Mouse (Mus musculus): ENCODE data around the gene Vmn1r10. TPM values are rescaled to one million over a fixed set of nuclear protein-coding genes. Genes with fewer than 3 reads are reported as not detected.

Gene Vmn1r10
- polyA plus RNA-seq (2016; fragmentation: Nextera tagmentation; extraction: Ambion mirVana), result not detected in 2 replicates

DNA sequence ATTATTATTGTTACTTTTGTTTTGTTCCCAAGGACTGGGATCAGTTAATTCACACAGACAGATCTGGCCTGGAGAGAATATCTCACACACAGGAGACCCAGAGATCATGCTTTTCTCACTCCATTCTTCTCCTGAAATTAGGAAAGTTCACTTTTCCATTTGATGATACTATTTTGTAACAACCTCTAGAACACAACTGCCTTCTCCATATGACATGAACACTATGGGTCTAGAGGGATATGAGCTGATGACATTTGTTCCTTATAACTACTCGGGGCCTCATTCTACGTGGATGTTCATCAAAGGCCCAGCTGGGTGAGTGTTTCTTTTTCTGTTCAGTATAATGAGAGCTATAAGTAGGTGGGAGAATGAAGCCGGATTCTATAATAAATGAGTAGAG, at the start of gene Vmn1r10:
Gene Vmn1r10, plus strand, starts transcription at position 301 of the 400 bp plus-strand sequence.
- WGBS, result 85% methylated on average over 3 of the region's 3 CpGs
- no peak for DNase-seq (ENCODE audit: extremely low spot score, low spot score)
- Histone ChIP-seq H3K4me1 (no peaks in the 10 kb centered on the region), H3K9me3 (no peaks in the 10 kb centered on the region), H3K27me3 (ENCODE audit: poor library complexity, severe bottlenecking) (no peaks in the 10 kb centered on the region), H3K4me3 (no peak within 1 kb of the TSS), H3K36me3 (replicated peaks) (no peaks in the 10 kb centered on the region), H3K27ac (no peak within 1 kb of the TSS)

DNA sequence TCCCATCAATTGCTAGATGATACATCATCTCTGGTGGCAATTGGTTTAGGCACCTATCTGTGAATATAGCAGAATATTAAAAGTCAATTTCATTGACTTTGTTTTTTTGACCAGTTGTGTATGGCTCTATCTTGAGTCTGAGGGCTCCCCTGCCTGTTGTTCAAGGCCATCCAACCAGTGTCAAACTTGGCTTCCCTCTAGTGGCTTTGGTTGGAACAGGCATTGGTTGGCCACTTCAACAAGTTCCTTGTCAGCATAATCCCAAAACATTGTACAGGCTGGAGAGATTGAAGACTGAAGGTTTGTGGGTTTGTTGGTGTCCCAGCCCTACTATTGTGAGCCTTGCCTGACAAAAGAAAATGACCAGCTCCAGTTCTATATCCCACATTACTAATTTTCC, 45.5 kb upstream of the Vmn1r10 start:
- no peaks in the 10 kb centered on the region for H3K9me3 ChIP-seq
- no peaks in the 10 kb centered on the region for H3K4me1 ChIP-seq
- no peak overlapping the region for H3K4me3 ChIP-seq
- no peak overlapping the region for H3K27ac ChIP-seq
- no peak for DNase-seq (ENCODE audit: extremely low spot score, low spot score)
- H3K36me3 ChIP-seq (replicated peaks), result no peaks in the 10 kb centered on the region
- H3K27me3 ChIP-seq (ENCODE audit: poor library complexity, severe bottlenecking), result no peaks in the 10 kb centered on the region

DNA sequence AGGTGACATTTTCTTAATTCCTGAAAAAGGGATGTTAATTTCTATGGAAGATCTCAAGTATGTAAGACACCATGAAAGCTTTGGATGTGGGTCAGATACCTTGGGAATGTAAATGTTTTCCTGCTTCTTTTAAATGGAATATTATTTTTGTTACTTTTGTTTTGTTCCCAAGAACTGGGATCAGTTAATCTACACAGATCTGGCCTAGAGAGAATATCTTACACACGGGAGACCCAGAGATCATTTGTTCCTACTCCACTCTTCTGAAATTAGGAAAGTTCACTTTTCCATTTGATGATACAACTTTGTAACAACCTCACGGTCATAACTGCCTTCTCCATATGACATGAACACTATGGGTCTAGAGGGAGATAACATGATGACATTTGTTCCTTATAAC, 42.8 kb upstream of the Vmn1r10 start, which contains the start of gene Vmn1r9:
Gene Vmn1r9, plus strand, starts transcription at position 301 of the 400 bp plus-strand sequence.
- Histone ChIP-seq H3K27ac (no peak within 1 kb of the TSS), H3K4me1 (no peaks in the 10 kb centered on the region), H3K36me3 (replicated peaks) (no peaks in the 10 kb centered on the region), H3K4me3 (no peak within 1 kb of the TSS), H3K27me3 (ENCODE audit: poor library complexity, severe bottlenecking) (no peaks in the 10 kb centered on the region), H3K9me3 (no peaks in the 10 kb centered on the region)
- 78% methylated on average over 2 of the region's 2 CpGs for WGBS
- DNase-seq (ENCODE audit: extremely low spot score, low spot score), result no peak

DNA sequence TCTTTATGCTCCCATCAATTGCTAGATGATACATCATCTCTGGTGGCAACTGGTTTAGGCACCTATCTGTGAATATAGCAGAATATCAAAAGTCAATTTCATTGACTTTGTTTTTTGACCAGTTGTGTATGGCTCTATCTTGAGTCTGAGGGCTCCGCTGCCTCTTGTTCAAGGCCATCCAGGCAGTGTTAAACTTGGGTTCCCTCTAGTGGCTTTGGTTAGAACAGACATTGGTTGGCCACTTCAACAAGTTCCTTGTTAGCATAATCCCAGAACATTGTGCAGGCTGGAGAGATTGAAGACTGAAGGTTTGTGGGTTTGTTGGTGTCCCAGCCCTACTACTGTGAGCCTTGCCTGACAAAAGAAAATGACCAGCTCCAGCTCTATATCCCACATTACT, 2.9 kb upstream of the Vmn1r10 start:
- Histone ChIP-seq H3K4me3 (no peak overlapping the region), H3K36me3 (replicated peaks) (no peaks in the 10 kb centered on the region), H3K9me3 (no peaks in the 10 kb centered on the region), H3K27me3 (ENCODE audit: poor library complexity, severe bottlenecking) (no peaks in the 10 kb centered on the region), H3K4me1 (no peaks in the 10 kb centered on the region), H3K27ac (no peak overlapping the region)
- no peak for DNase-seq (ENCODE audit: extremely low spot score, low spot score)
- 83% methylated on average over 1 of the region's 1 CpGs for WGBS

DNA sequence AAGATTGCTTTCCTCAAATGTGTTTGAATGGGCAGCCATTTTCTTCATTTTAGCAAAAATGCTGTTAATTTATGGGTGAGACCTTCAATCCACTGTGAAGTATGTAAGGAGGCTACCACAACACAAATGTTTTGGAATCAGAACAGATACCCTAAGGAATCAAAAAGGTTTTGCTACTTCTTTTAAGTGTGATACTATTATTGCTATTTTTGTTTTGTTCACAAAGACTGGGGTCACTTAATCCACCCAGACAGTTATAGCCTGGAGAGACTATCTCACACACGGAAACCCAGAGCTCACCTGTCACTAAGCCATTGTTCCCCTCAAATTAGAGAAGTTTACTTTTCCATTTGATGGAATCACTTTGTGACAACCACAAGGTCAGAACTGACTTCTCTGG, 23.9 kb downstream of the Vmn1r10 start, which contains the start of gene Vmn1r11:
Gene Vmn1r11, plus strand, starts transcription at position 301 of the 400 bp plus-strand sequence.
- Histone ChIP-seq H3K27ac (no peak within 1 kb of the TSS), H3K4me3 (no peak within 1 kb of the TSS), H3K27me3 (ENCODE audit: poor library complexity, severe bottlenecking) (no peaks in the 10 kb centered on the region), H3K36me3 (replicated peaks) (no peaks in the 10 kb centered on the region), H3K9me3 (no peaks in the 10 kb centered on the region), H3K4me1 (no peaks in the 10 kb centered on the region)
- 73% methylated on average over 1 of the region's 1 CpGs for WGBS
- no peak for DNase-seq (ENCODE audit: extremely low spot score, low spot score)

DNA sequence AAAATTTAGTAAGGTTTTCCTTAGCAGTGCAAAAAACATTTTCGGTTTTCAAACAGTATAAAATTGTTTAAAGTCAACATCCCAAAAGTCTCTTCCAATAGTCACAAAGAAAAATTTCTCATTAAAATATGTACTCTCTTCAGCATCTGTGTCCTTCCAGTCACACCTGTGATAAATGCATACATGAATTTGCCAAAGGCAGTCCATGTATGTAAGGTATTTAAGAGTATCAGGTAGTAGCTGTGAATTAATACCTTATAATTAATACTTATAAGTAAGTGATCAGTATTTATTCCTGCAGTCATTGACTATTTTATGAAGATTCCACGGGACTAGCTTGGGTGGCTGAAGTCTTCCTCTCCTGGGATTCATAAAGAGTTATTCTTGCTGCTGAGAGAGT, 47.4 kb downstream of the Vmn1r10 start, which contains the start of gene Vmn1r12:
Gene Vmn1r12, plus strand, starts transcription at position 301 of the 400 bp plus-strand sequence.
- Histone ChIP-seq H3K36me3 (replicated peaks) (no peaks in the 10 kb centered on the region), H3K4me3 (no peak within 1 kb of the TSS), H3K9me3 (no peaks in the 10 kb centered on the region), H3K4me1 (no peaks in the 10 kb centered on the region), H3K27me3 (ENCODE audit: poor library complexity, severe bottlenecking) (no peaks in the 10 kb centered on the region), H3K27ac (no peak within 1 kb of the TSS)
- WGBS, result 94% methylated on average over 2 of the region's 2 CpGs
- no peak for DNase-seq (ENCODE audit: extremely low spot score, low spot score)

Other genes starting within 250 kb of the Vmn1r10 start
- gene Nt5c3, start 185.5 kb upstream of the Vmn1r10 start, polyA plus RNA-seq (2016; fragmentation: Nextera tagmentation; extraction: Ambion mirVana), result 57.7 and 59.9 TPM in 2 replicates
- gene Vmn1r4, start 185.4 kb upstream of the Vmn1r10 start, polyA plus RNA-seq (2016; fragmentation: Nextera tagmentation; extraction: Ambion mirVana), result 0.33 and 0.36 TPM in 2 replicates
- not detected in 2 replicates for gene Vmn1r5, start 139.2 kb upstream of the Vmn1r10 start, polyA plus RNA-seq (2016; fragmentation: Nextera tagmentation; extraction: Ambion mirVana)
- gene Vmn1r6, start 112.2 kb upstream of the Vmn1r10 start, polyA plus RNA-seq (2016; fragmentation: Nextera tagmentation; extraction: Ambion mirVana), result not detected in 2 replicates
- gene Vmn1r7, start 84.1 kb upstream of the Vmn1r10 start, polyA plus RNA-seq (2016; fragmentation: Nextera tagmentation; extraction: Ambion mirVana), result not detected in 2 replicates
- gene Vmn1r8, start 77.2 kb upstream of the Vmn1r10 start, polyA plus RNA-seq (2016; fragmentation: Nextera tagmentation; extraction: Ambion mirVana), result not detected in 2 replicates
- not detected in 2 replicates for gene Vmn1r9, start 42.7 kb upstream of the Vmn1r10 start, polyA plus RNA-seq (2016; fragmentation: Nextera tagmentation; extraction: Ambion mirVana)
- gene Vmn1r11, start 24.0 kb downstream of the Vmn1r10 start, polyA plus RNA-seq (2016; fragmentation: Nextera tagmentation; extraction: Ambion mirVana), result not detected in 2 replicates
- gene Vmn1r12, start 47.5 kb downstream of the Vmn1r10 start, polyA plus RNA-seq (2016; fragmentation: Nextera tagmentation; extraction: Ambion mirVana), result not detected in 2 replicates
- not detected in 2 replicates for gene Vmn1r13, start 93.8 kb downstream of the Vmn1r10 start, polyA plus RNA-seq (2016; fragmentation: Nextera tagmentation; extraction: Ambion mirVana)
- not detected in 2 replicates for gene Vmn1r14, start 122.2 kb downstream of the Vmn1r10 start, polyA plus RNA-seq (2016; fragmentation: Nextera tagmentation; extraction: Ambion mirVana)
- gene Vmn1r15, start 148.5 kb downstream of the Vmn1r10 start, polyA plus RNA-seq (2016; fragmentation: Nextera tagmentation; extraction: Ambion mirVana), result 0.07 TPM in 1 of 2 replicates, not detected in the other
- not detected in 2 replicates for gene Vmn1r16, start 220.0 kb downstream of the Vmn1r10 start, polyA plus RNA-seq (2016; fragmentation: Nextera tagmentation; extraction: Ambion mirVana)

Measured in forebrain, embryonic 10.5 days (tissue).